Mouse (Mus musculus) ES-E14 (cell line): ENCODE measurements around the gene Adat2. TPM values are rescaled to one million over a fixed set of nuclear protein-coding genes. Genes with fewer than 3 reads are reported as not detected.

ENCODE experiments used
- DNase-seq: peaks from one replicate; pipeline ENCODE4 v3.0.0-alpha.2; 2013; ENCODE audit warnings: low read depth, low spot score
- H3K27ac ChIP-seq: 2 replicates; pipeline ENCODE4 v1.5.1; 2012; ENCODE audit warnings: low read depth, mild to moderate bottlenecking, low read length, moderate library complexity, mixed read lengths; ENCODE audit not compliant: poor library complexity, insufficient read depth, severe bottlenecking
- H3K36me3 ChIP-seq: 2 replicates; pipeline ENCODE4 v1.6.1; 2012; ENCODE audit warnings: mild to moderate bottlenecking, low read length, moderate library complexity, mixed read lengths; ENCODE audit not compliant: control insufficient read depth, poor library complexity, insufficient read depth, severe bottlenecking
- H3K4me1 ChIP-seq, 2 experiments: fragments of 150-350 bp in 1 of 2; sonication (generic) in 1 of 2; 2 replicates each; pipeline ENCODE4 v1.6.1; 2012; ENCODE audit warnings: low read length in 2 of 2, mild to moderate bottlenecking in 1 of 2, mixed read lengths in 1 of 2; ENCODE audit not compliant: control insufficient read depth in 2 of 2, insufficient read depth in 2 of 2, poor library complexity in 1 of 2
- H3K4me3 ChIP-seq, 2 experiments: fragments of 150-350 bp in 1 of 2; sonication (generic) in 1 of 2; 2 replicates each; pipeline ENCODE4 v1.5.1; 2012; ENCODE audit warnings: low read length in 2 of 2, low read depth in 1 of 2, mild to moderate bottlenecking in 1 of 2, mixed read lengths in 1 of 2; ENCODE audit not compliant: insufficient read depth in 1 of 2, poor library complexity in 1 of 2, severe bottlenecking in 1 of 2
- H3K9ac ChIP-seq: 2 replicates; pipeline ENCODE4 v1.6.1; 2012; ENCODE audit warnings: low read depth, mild to moderate bottlenecking, low read length, mixed read lengths; ENCODE audit not compliant: poor library complexity, insufficient read depth, severe bottlenecking
- H3K9me3 ChIP-seq: fragments of 150-350 bp; sonication (generic); 2 replicates; pipeline ENCODE4 v1.6.1; 2012; ENCODE audit warnings: low read depth, mild to moderate bottlenecking, low read length; ENCODE audit not compliant: control insufficient read depth, insufficient read depth
- CHD2 ChIP-seq: IDR thresholded peaks from 2 replicates; pipeline ENCODE4 v1.6.1; 2014; ENCODE audit warnings: mild to moderate bottlenecking, low read depth, low read length, inconsistent platforms
- HCFC1 ChIP-seq: IDR thresholded peaks from 2 replicates; pipeline ENCODE4 v1.6.1; 2012; ENCODE audit warnings: low read length, inconsistent platforms, borderline replicate concordance; ENCODE audit not compliant: insufficient read depth
- MAFK ChIP-seq: IDR thresholded peaks from 2 replicates; pipeline ENCODE4 v1.6.1; 2014; ENCODE audit warnings: mild to moderate bottlenecking, low read depth, low read length, inconsistent platforms; ENCODE audit not compliant: insufficient read depth
- ZC3H11A ChIP-seq: IDR thresholded peaks from 2 replicates; pipeline ENCODE4 v1.6.1; 2012; ENCODE audit warnings: low read depth, mild to moderate bottlenecking, inconsistent platforms, low read length, borderline replicate concordance
- ZNF384 ChIP-seq: IDR thresholded peaks from 2 replicates; pipeline ENCODE4 v1.6.1; 2012; ENCODE audit warnings: low read depth, low read length, inconsistent platforms
- in situ Hi-C, 2 experiments: fragments of 600-800 bp; cut with MboI; formaldehyde crosslinking; loops; one replicate each; pipeline ENCODE4 v1.15.1; 2025; ENCODE audit warnings: low sequenced_read_pairs in 2 of 2, inconsistent platforms in 1 of 2; ENCODE audit not compliant: unreplicated experiment in 2 of 2
- total RNA-seq: library from RNA; depleted of rRNA; stranded (reverse); fragments of 300-350 nt; gene quantifications from 2 replicates; pipeline ENCODE4 v1.2.3, GENCODE M21; 2012

The Adat2 gene
- total RNA-seq, 1 experiment = 15.1 TPM

GRCm38 (mm10) chr10:13536706-13537105 is 16.0 kb upstream of the Adat2 start:
- TF ChIP-seq HCFC1 = no peak
- TF ChIP-seq MAFK = no peak
- no peak for TF ChIP-seq CHD2
- TF ChIP-seq ZC3H11A = no peak
- no peak for TF ChIP-seq ZNF384
- in situ Hi-C loops = no loop called here
- no peak for DNase-seq

GRCm38 (mm10) chr10:13539769-13540333 is 12.8 kb upstream of the Adat2 start:
- in situ Hi-C loops = no loop called here
- H3K9ac ChIP-seq = no peak overlapping the region

More at GRCm38 (mm10) chr10:13536706-13537105, 16.0 kb upstream of the Adat2 start:
- Histone ChIP-seq H3K36me3 (no peaks in the 10 kb centered on the region), H3K9ac (no peak overlapping the region), H3K4me1 (no peaks in the 10 kb centered on the region), H3K9me3 (no peaks in the 10 kb centered on the region), H3K4me3 (no peak overlapping the region), H3K27ac (no peak overlapping the region)

GRCm38 (mm10) chr10:13541721-13542120 is 11.0 kb upstream of the Adat2 start:
- in situ Hi-C loops = no loop called here
- no peak overlapping the region for H3K9ac ChIP-seq
- DNase-seq = no peak
- no peaks in the 10 kb centered on the region for H3K9me3 ChIP-seq
- H3K36me3 ChIP-seq = no peaks in the 10 kb centered on the region
- no peak overlapping the region for H3K27ac ChIP-seq
- H3K4me1 ChIP-seq = no peaks in the 10 kb centered on the region
- no peak for TF ChIP-seq ZNF384
- H3K4me3 ChIP-seq = no peak overlapping the region

More at GRCm38 (mm10) chr10:13539769-13540333, 12.8 kb upstream of the Adat2 start:
- H3K4me1 ChIP-seq = no peaks in the 10 kb centered on the region
- DNase-seq = no peak
- H3K27ac ChIP-seq = no peak overlapping the region
- no peak overlapping the region for H3K4me3 ChIP-seq
- H3K9me3 ChIP-seq = no peaks in the 10 kb centered on the region
- TF ChIP-seq ZC3H11A (no peak), HCFC1 (no peak), CHD2 (no peak), ZNF384 (no peak), MAFK (no peak)
- H3K36me3 ChIP-seq = no peaks in the 10 kb centered on the region

DNA sequence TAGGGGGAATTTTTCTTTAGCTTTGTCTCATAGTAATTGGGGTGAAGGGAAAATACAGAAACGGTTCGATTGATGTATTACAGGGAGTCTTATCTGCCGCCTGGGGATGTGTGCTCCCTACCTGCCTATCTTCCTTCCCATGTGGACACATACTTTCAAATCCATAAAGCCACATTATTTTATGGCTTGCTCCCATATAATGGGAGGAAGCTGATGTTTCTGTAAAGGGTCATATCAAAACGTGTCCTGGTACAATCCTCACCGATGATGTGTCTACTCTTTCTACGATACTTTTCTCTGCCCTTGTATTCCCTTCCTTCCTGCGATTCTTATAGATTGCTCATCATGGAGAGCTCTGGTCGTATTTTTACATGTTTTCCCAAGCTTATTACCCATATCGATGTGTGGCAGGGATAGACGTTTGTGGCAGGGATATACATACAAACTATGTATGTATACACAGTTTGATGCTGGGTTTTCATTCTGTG is 848 bp downstream of the Adat2 start:
- Histone ChIP-seq H3K9ac (peak overlapping the region; percentile 99), H3K9me3 (no peaks in the 10 kb centered on the region), H3K36me3 (peaks cover 3% of the 10 kb centered on the region; the same call in 1 of the 2 replicates), H3K27ac (no peak overlapping the region), H3K4me3 (peak overlapping the region; percentile 84 to 99), H3K4me1 (no peaks in the 10 kb centered on the region; a peak in 1 of 4 replicates)
- DNase-seq = no peak
- no peak for TF ChIP-seq MAFK
- TF ChIP-seq ZC3H11A = no peak
- no peak for TF ChIP-seq ZNF384
- TF ChIP-seq HCFC1 = no peak
- TF ChIP-seq CHD2 = no peak
- in situ Hi-C loops = loop anchor here (25.0 kb wide), 1 partner anchor 834 kb away; no protein-coding TSS in a partner anchor

GRCm38 (mm10) chr10:13554316-13554715 is 1.6 kb downstream of the Adat2 start:
- no peaks in the 10 kb centered on the region for H3K9me3 ChIP-seq
- TF ChIP-seq ZC3H11A (no peak), MAFK (no peak), ZNF384 (no peak), CHD2 (no peak), HCFC1 (no peak)
- in situ Hi-C loops = loop anchor here (25.0 kb wide), 1 partner anchor 833 kb away; no protein-coding TSS in a partner anchor

More at GRCm38 (mm10) chr10:13554316-13554715, 1.6 kb downstream of the Adat2 start:
- no peaks in the 10 kb centered on the region; a peak in 1 of 4 replicates for H3K4me1 ChIP-seq
- H3K27ac ChIP-seq = peak overlapping the region; percentile 47; the same call in 1 of the 2 replicates
- H3K36me3 ChIP-seq = peaks cover 3% of the 10 kb centered on the region; the same call in 1 of the 2 replicates
- no peak for DNase-seq
- H3K9ac ChIP-seq = no peak overlapping the region
- H3K4me3 ChIP-seq = no peak overlapping the region
